Mouse (Mus musculus) kidney, embryonic 15.5 days (tissue): ENCODE results near the gene Mef2a. TPM values are rescaled to one million over a fixed set of nuclear protein-coding genes. Genes with fewer than 3 reads are reported as not detected.

Experiments
- ATAC-seq: fragments of 200-750 bp; cut with Nextera tagmentation; replicated peaks from 2 replicates; pipeline ENCODE4 v1.8.0; 2017; ENCODE audit warnings: moderate TSS enrichment; ENCODE audit not compliant: low FRiP score
- H3K27ac ChIP-seq: fragments of 300-500 bp; sonication (generic); 2 replicates; pipeline ENCODE4 v1.5.1; 2015; ENCODE audit warnings: mild to moderate bottlenecking, inconsistent platforms
- H3K27me3 ChIP-seq: fragments of 300-500 bp; sonication (generic); 2 replicates; pipeline ENCODE4 v1.6.1; 2015; ENCODE audit warnings: inconsistent platforms
- H3K36me3 ChIP-seq: fragments of 300-500 bp; sonication (generic); 2 replicates; pipeline ENCODE4 v1.6.1; 2015; ENCODE audit warnings: inconsistent platforms
- H3K4me1 ChIP-seq: fragments of 300-500 bp; sonication (generic); 2 replicates; pipeline ENCODE4 v1.6.1; 2015; ENCODE audit warnings: inconsistent platforms
- H3K4me2 ChIP-seq: fragments of 300-500 bp; sonication (generic); 2 replicates; pipeline ENCODE4 v1.6.1; 2015; ENCODE audit warnings: moderate library complexity, mild to moderate bottlenecking, inconsistent platforms
- H3K4me3 ChIP-seq: fragments of 300-500 bp; sonication (generic); replicated peaks from 2 replicates; pipeline ENCODE4 v1.5.1; 2015; ENCODE audit warnings: mild to moderate bottlenecking, inconsistent platforms
- H3K9ac ChIP-seq: fragments of 300-500 bp; sonication (generic); 2 replicates; pipeline ENCODE4 v1.6.1; 2015; ENCODE audit warnings: mild to moderate bottlenecking, inconsistent platforms
- H3K9me3 ChIP-seq: fragments of 300-500 bp; sonication (generic); replicated peaks from 2 replicates; pipeline ENCODE4 v1.6.1; 2016; ENCODE audit warnings: inconsistent platforms
- WGBS: fragments of 180-500 bp; shearing (Covaris S2); methylation state at CpG from one replicate; pipeline ENCODE4 v1.1.7; 2015; ENCODE audit warnings: mixed read lengths; 5-methylcytosine and 5-hydroxymethylcytosine counted together
- polyA plus RNA-seq: library from polyadenylated mRNA; unstranded; fragments of >200 nt; fragmentation: Nextera tagmentation; extraction: Ambion mirVana; gene quantifications from 2 replicates; pipeline ENCODE4 v1.2.1, GENCODE M21; 2015

Gene Mef2a
- polyA plus RNA-seq, 1 experiment from 2014 or later = 36.0 TPM

- no peak for ATAC-seq
- no peak overlapping the region for H3K4me2 ChIP-seq
- H3K9ac ChIP-seq = no peak overlapping the region
These were observed 12.8 kb downstream of the Mef2a start for GRCm38 (mm10) chr7:67359863-67360262.

GRCm38 (mm10) chr7:67355870-67356269 is 16.8 kb downstream of the Mef2a start:
- Histone ChIP-seq H3K4me1 (no peaks in the 10 kb centered on the region), H3K9me3 (0 out of 2 replicates have a peak, but pooled peaks cover 6% of the 10 kb centered on the region), H3K4me3 (no peak overlapping the region), H3K36me3 (peaks cover 6% of the 10 kb centered on the region), H3K27me3 (no peaks in the 10 kb centered on the region), H3K4me2 (no peak overlapping the region), H3K27ac (no peak overlapping the region), H3K9ac (no peak overlapping the region)
- WGBS = 96% methylated on average over 5 of the region's 5 CpGs
- no peak for ATAC-seq

More at GRCm38 (mm10) chr7:67359863-67360262, 12.8 kb downstream of the Mef2a start:
- Histone ChIP-seq H3K4me3 (no peak overlapping the region), H3K27me3 (no peaks in the 10 kb centered on the region), H3K4me1 (no peaks in the 10 kb centered on the region), H3K27ac (no peak overlapping the region), H3K9me3 (0 out of 2 replicates have a peak, but pooled peaks cover 6% of the 10 kb centered on the region), H3K36me3 (peaks cover 6% of the 10 kb centered on the region)

GRCm38 (mm10) chr7:67353667-67354066 is 19.0 kb downstream of the Mef2a start:
- H3K27ac ChIP-seq = no peak overlapping the region
- ATAC-seq = no peak
- no peak overlapping the region for H3K4me3 ChIP-seq
- no peaks in the 10 kb centered on the region for H3K27me3 ChIP-seq
- H3K36me3 ChIP-seq = peaks cover 9% of the 10 kb centered on the region
- 0 out of 2 replicates have a peak, but pooled peaks cover 6% of the 10 kb centered on the region for H3K9me3 ChIP-seq
- no peak overlapping the region for H3K4me2 ChIP-seq
- no peak overlapping the region for H3K9ac ChIP-seq
- 89% methylated on average over 6 of the region's 6 CpGs for WGBS
- no peaks in the 10 kb centered on the region for H3K4me1 ChIP-seq

- H3K27ac ChIP-seq = no peak overlapping the region
- H3K4me2 ChIP-seq = no peak overlapping the region
- peaks cover 9% of the 10 kb centered on the region for H3K36me3 ChIP-seq
- ATAC-seq = no peak
- WGBS = 84% methylated on average over 4 of the region's 4 CpGs
- 0 out of 2 replicates have a peak, but pooled peaks cover 6% of the 10 kb centered on the region for H3K9me3 ChIP-seq
- H3K27me3 ChIP-seq = no peaks in the 10 kb centered on the region
- no peak overlapping the region for H3K9ac ChIP-seq
- H3K4me3 ChIP-seq = no peak overlapping the region
- no peaks in the 10 kb centered on the region for H3K4me1 ChIP-seq
These were observed 19.7 kb downstream of the Mef2a start for GRCm38 (mm10) chr7:67352989-67353388.

- H3K4me3 ChIP-seq = no peak overlapping the region
- no peaks in the 10 kb centered on the region for H3K27me3 ChIP-seq
- no peak for ATAC-seq
- H3K9me3 ChIP-seq = no peaks in the 10 kb centered on the region
- no peak overlapping the region for H3K27ac ChIP-seq
- H3K4me2 ChIP-seq = no peak overlapping the region
- peaks cover 8% of the 10 kb centered on the region; the same call in 1 of the 2 replicates for H3K36me3 ChIP-seq
- no peaks in the 10 kb centered on the region for H3K4me1 ChIP-seq
- WGBS = 84% methylated on average over 1 of the region's 1 CpGs
- H3K9ac ChIP-seq = no peak overlapping the region
These were observed 28.2 kb downstream of the Mef2a start for GRCm38 (mm10) chr7:67344443-67344842.

GRCm38 (mm10) chr7:67342067-67342625 is 30.5 kb downstream of the Mef2a start:
- Histone ChIP-seq H3K27ac (no peak overlapping the region), H3K4me2 (no peak overlapping the region), H3K4me1 (no peaks in the 10 kb centered on the region), H3K4me3 (no peak overlapping the region), H3K9ac (no peak overlapping the region), H3K9me3 (no peaks in the 10 kb centered on the region), H3K36me3 (peaks cover 13% of the 10 kb centered on the region), H3K27me3 (no peaks in the 10 kb centered on the region)
- no peak for ATAC-seq
- WGBS = 87% methylated on average over 7 of the region's 7 CpGs

GRCm38 (mm10) chr7:67320359-67320758 is 52.3 kb downstream of the Mef2a start:
- Histone ChIP-seq H3K27ac (no peak overlapping the region), H3K9ac (no peak overlapping the region), H3K4me1 (no peaks in the 10 kb centered on the region), H3K27me3 (no peaks in the 10 kb centered on the region), H3K4me3 (no peak overlapping the region), H3K9me3 (no peaks in the 10 kb centered on the region), H3K36me3 (no peaks in the 10 kb centered on the region), H3K4me2 (no peak overlapping the region)
- 61% methylated on average over 1 of the region's 1 CpGs for WGBS
- ATAC-seq = no peak

GRCm38 (mm10) chr7:67318697-67319096 is 54.0 kb downstream of the Mef2a start:
- Histone ChIP-seq H3K4me2 (no peak overlapping the region), H3K27ac (no peak overlapping the region), H3K4me1 (no peaks in the 10 kb centered on the region), H3K9ac (no peak overlapping the region), H3K9me3 (no peaks in the 10 kb centered on the region), H3K36me3 (peaks cover 1% of the 10 kb centered on the region; the same call in 1 of the 2 replicates), H3K27me3 (no peaks in the 10 kb centered on the region), H3K4me3 (no peak overlapping the region)
- no peak for ATAC-seq

GRCm38 (mm10) chr7:67313200-67313599 is 59.5 kb downstream of the Mef2a start:
- WGBS = 92% methylated on average over 3 of the region's 3 CpGs
- Histone ChIP-seq H3K4me2 (no peak overlapping the region), H3K4me1 (no peaks in the 10 kb centered on the region), H3K27me3 (no peaks in the 10 kb centered on the region), H3K4me3 (no peak overlapping the region), H3K27ac (no peak overlapping the region), H3K36me3 (peaks cover 7% of the 10 kb centered on the region; the same call in 1 of the 2 replicates), H3K9ac (no peak overlapping the region), H3K9me3 (no peaks in the 10 kb centered on the region)
- ATAC-seq = no peak

GRCm38 (mm10) chr7:67310151-67310550 is 62.5 kb downstream of the Mef2a start:
- no peak for ATAC-seq
- H3K9ac ChIP-seq = no peak overlapping the region
- H3K36me3 ChIP-seq = peaks cover 7% of the 10 kb centered on the region; the same call in 1 of the 2 replicates
- H3K4me3 ChIP-seq = no peak overlapping the region
- no peaks in the 10 kb centered on the region for H3K27me3 ChIP-seq
- no peaks in the 10 kb centered on the region for H3K4me1 ChIP-seq
- no peaks in the 10 kb centered on the region for H3K9me3 ChIP-seq
- no peak overlapping the region for H3K27ac ChIP-seq
- 80% methylated on average over 2 of the region's 2 CpGs for WGBS
- no peak overlapping the region for H3K4me2 ChIP-seq

GRCm38 (mm10) chr7:67308102-67308501 is 64.6 kb downstream of the Mef2a start:
- no peak overlapping the region for H3K4me2 ChIP-seq
- H3K27me3 ChIP-seq = no peaks in the 10 kb centered on the region
- no peak for ATAC-seq
- H3K9ac ChIP-seq = no peak overlapping the region
- 0 out of 2 replicates have a peak, but pooled peaks cover 5% of the 10 kb centered on the region for H3K36me3 ChIP-seq
- no peaks in the 10 kb centered on the region for H3K4me1 ChIP-seq
- H3K9me3 ChIP-seq = no peaks in the 10 kb centered on the region
- H3K27ac ChIP-seq = no peak overlapping the region
- no peak overlapping the region for H3K4me3 ChIP-seq
- 93% methylated on average over 2 of the region's 2 CpGs for WGBS

- Histone ChIP-seq H3K9me3 (no peaks in the 10 kb centered on the region), H3K9ac (no peak overlapping the region), H3K4me1 (no peaks in the 10 kb centered on the region), H3K4me3 (no peak overlapping the region), H3K36me3 (0 out of 2 replicates have a peak, but pooled peaks cover 5% of the 10 kb centered on the region), H3K27me3 (no peaks in the 10 kb centered on the region), H3K4me2 (no peak overlapping the region), H3K27ac (no peak overlapping the region)
- 92% methylated on average over 3 of the region's 3 CpGs for WGBS
- ATAC-seq = no peak
These were observed 65.6 kb downstream of the Mef2a start for GRCm38 (mm10) chr7:67307078-67307477.

GRCm38 (mm10) chr7:67304937-67305336 is 67.7 kb downstream of the Mef2a start:
- H3K4me3 ChIP-seq = no peak overlapping the region
- H3K27ac ChIP-seq = no peak overlapping the region
- no peak overlapping the region for H3K4me2 ChIP-seq
- H3K27me3 ChIP-seq = no peaks in the 10 kb centered on the region
- H3K9me3 ChIP-seq = no peaks in the 10 kb centered on the region
- 0 out of 2 replicates have a peak, but pooled peaks cover 5% of the 10 kb centered on the region for H3K36me3 ChIP-seq
- ATAC-seq = no peak
- WGBS = 89% methylated on average over 3 of the region's 3 CpGs
- no peak overlapping the region for H3K9ac ChIP-seq
- no peaks in the 10 kb centered on the region for H3K4me1 ChIP-seq
